Mouse (Mus musculus): Measurements from ENCODE around the gene Slc35d2.
"Not testable (repeated sequence)": the region's sequence is repeated elsewhere in the genome, so short reads cannot be mapped to it uniquely, and the experiment has no call there.

The Slc35d2 gene

GRCm38 (mm10) chr13:64052281-64052680 lies 76.9 kb downstream of the Slc35d2 start:
- DNase-seq (ENCODE audit: low spot score), result not testable (repeated sequence)

- no peak for DNase-seq (ENCODE audit: low spot score)
Measured at GRCm38 (mm10) chr13:64050895-64051294, 78.3 kb downstream of the Slc35d2 start.

- no peak for DNase-seq (ENCODE audit: low spot score)
Measured at GRCm38 (mm10) chr13:64049535-64049934, 79.6 kb downstream of the Slc35d2 start.

GRCm38 (mm10) chr13:64048467-64048866 lies 80.7 kb downstream of the Slc35d2 start:
- no peak for DNase-seq (ENCODE audit: low spot score)
